Mouse (Mus musculus) embryonic facial prominence, embryonic 13.5 days (tissue): ENCODE results near the gene Kirrel3. TPM values are rescaled to one million over a fixed set of nuclear protein-coding genes. Genes with fewer than 3 reads are reported as not detected.

Source experiments
- ATAC-seq: fragments of 200-750 bp; cut with Nextera tagmentation; 2 replicates; pipeline ENCODE4 v1.8.0; 2017; ENCODE audit warnings: low read depth; ENCODE audit not compliant: insufficient number of reproducible peaks, insufficient read depth, low FRiP score, low TSS enrichment
- H3K27ac ChIP-seq: fragments of 300-500 bp; sonication (generic); 2 replicates; pipeline ENCODE4 v1.5.1; 2015; ENCODE audit warnings: moderate library complexity, mild to moderate bottlenecking, inconsistent platforms
- H3K27me3 ChIP-seq: fragments of 300-500 bp; sonication (generic); 2 replicates; pipeline ENCODE4 v1.6.1; 2015; ENCODE audit warnings: mild to moderate bottlenecking, inconsistent platforms
- H3K36me3 ChIP-seq: fragments of 300-500 bp; sonication (generic); 2 replicates; pipeline ENCODE4 v1.6.1; 2015; ENCODE audit warnings: mild to moderate bottlenecking, inconsistent platforms
- H3K4me1 ChIP-seq: fragments of 300-500 bp; sonication (generic); 2 replicates; pipeline ENCODE4 v1.6.1; 2015; ENCODE audit warnings: inconsistent platforms
- H3K4me2 ChIP-seq: fragments of 300-500 bp; sonication (generic); 2 replicates; pipeline ENCODE4 v1.6.1; 2015; ENCODE audit warnings: moderate library complexity, mild to moderate bottlenecking, inconsistent platforms
- H3K4me3 ChIP-seq: fragments of 300-500 bp; sonication (generic); 2 replicates; pipeline ENCODE4 v1.5.1; 2015; ENCODE audit warnings: mild to moderate bottlenecking, inconsistent platforms
- H3K9ac ChIP-seq: fragments of 300-500 bp; sonication (generic); 2 replicates; pipeline ENCODE4 v1.6.1; 2015; ENCODE audit warnings: mild to moderate bottlenecking, inconsistent platforms
- H3K9me3 ChIP-seq: fragments of 300-500 bp; sonication (generic); 2 replicates; pipeline ENCODE4 v1.6.1; 2016; ENCODE audit warnings: inconsistent platforms
- WGBS: fragments of 180-500 bp; shearing (Covaris S2); methylation state at CpG from one replicate; pipeline ENCODE4 v1.1.7; 2015; ENCODE audit warnings: mixed read lengths; 5-methylcytosine and 5-hydroxymethylcytosine counted together
- polyA plus RNA-seq: library from polyadenylated mRNA; unstranded; fragments of >200 nt; fragmentation: Nextera tagmentation; extraction: Ambion mirVana; gene quantifications from 2 replicates; pipeline ENCODE4 v1.2.1, GENCODE M21; 2015

Gene Kirrel3
- polyA plus RNA-seq, 1 experiment from 2014 or later = 7.9 TPM

DNA sequence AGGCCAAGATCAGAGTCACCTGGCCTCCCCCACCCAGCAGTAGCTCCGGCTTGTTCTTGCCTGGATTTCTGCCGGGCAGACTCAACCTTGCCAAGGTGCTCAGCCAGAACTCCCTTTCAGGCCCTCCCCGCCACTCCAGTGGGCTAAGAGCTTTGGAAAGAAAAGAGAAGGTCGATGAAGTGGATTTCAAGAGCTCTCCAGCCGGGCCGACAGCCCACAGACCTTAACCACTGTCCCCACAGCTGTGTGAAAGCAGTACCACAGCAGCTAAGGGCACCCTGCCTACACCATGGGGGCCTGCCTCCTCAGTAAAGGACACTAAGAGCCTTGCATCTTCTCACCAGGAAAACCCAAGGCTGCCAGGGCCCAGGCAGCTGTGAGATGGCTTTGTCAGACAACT lies 389.5 kb downstream of the Kirrel3 start:
- no peaks in the 10 kb centered on the region for H3K36me3 ChIP-seq
- H3K9ac ChIP-seq = no peak overlapping the region
- H3K27me3 ChIP-seq = no peaks in the 10 kb centered on the region
- H3K27ac ChIP-seq = no peak overlapping the region
- 0 out of 2 replicates have a peak, but pooled peaks cover 6% of the 10 kb centered on the region for H3K4me1 ChIP-seq
- no peak for ATAC-seq
- H3K4me2 ChIP-seq = no peak overlapping the region
- H3K9me3 ChIP-seq = no peaks in the 10 kb centered on the region
- H3K4me3 ChIP-seq = no peak overlapping the region
- 83% methylated on average over 6 of the region's 6 CpGs for WGBS

DNA sequence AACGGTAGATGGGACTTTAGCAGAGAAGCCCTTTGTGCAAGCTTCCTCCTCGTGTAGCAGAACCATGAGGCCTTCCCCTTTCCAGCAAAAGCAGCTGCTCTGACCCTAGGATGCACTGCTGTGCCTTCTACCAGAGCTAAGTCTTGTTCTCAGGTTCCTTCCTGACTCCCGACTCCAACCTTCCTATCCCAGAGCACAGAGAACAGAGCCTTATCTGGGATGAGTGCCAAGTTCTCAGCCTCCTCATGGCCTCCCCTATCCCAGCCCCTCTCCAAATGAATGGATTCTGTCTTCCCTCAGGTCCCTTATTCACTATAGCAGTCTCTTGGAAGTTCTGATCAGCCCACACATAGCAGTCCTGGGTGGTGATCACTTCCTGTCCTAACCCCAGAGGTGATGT lies 391.5 kb downstream of the Kirrel3 start:
- 66% methylated on average over 3 of the region's 3 CpGs for WGBS
- no peak overlapping the region for H3K4me2 ChIP-seq

DNA sequence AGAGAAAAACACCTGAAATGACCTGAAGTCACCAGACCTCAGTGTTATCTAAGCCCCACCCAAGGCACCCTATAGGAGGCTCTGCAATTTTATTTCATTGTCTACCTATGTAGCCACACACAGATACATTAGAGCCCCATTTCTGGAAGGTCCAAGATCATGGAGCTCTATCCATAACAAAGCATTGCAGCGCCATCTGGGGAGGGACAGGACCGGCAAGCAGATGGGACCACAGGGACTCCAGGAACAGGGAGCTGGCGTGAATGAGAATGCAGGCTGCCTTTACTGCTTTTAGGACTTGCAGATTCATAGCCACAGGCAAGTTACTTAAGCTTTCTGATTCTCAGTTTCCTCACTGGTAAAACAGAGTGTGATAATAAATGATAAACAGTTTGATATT lies 392.1 kb downstream of the Kirrel3 start:
- H3K4me1 ChIP-seq = 0 out of 2 replicates have a peak, but pooled peaks cover 6% of the 10 kb centered on the region
- H3K27ac ChIP-seq = no peak overlapping the region
- 0 out of 2 replicates have a peak, but pooled peaks cover 3% of the 10 kb centered on the region for H3K27me3 ChIP-seq
- no peaks in the 10 kb centered on the region for H3K36me3 ChIP-seq
- WGBS = 64% methylated on average over 3 of the region's 3 CpGs
- no peaks in the 10 kb centered on the region for H3K9me3 ChIP-seq
- H3K4me2 ChIP-seq = no peak overlapping the region
- ATAC-seq = no peak
- H3K4me3 ChIP-seq = no peak overlapping the region
- no peak overlapping the region for H3K9ac ChIP-seq

More for the DNA sequence above, 391.5 kb downstream of the Kirrel3 start:
- Histone ChIP-seq H3K27me3 (0 out of 2 replicates have a peak, but pooled peaks cover 2% of the 10 kb centered on the region), H3K4me3 (no peak overlapping the region), H3K36me3 (no peaks in the 10 kb centered on the region), H3K27ac (no peak overlapping the region), H3K4me1 (0 out of 2 replicates have a peak, but pooled peaks cover 6% of the 10 kb centered on the region), H3K9ac (no peak overlapping the region), H3K9me3 (no peaks in the 10 kb centered on the region)
- ATAC-seq = no peak; the same call in 1 of the 2 replicates

DNA sequence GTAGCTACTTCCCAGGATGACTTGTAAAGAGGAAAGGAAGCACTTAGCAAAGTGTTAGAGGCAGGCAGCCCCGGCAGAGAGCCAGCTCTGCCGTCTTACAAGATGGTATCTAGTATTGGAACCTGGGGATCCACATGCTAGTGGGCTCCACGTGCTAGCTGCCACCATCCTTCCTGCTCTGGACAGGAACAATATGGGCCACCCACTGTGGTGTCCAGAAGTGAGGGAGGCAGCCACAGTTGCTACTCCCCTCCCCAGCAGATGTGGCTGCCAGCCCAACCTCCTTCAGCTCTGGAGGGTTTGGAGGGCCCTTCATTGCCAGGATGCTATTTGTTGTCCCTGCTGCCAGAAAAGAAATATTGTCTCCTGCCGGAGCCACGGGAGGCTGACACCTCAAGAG lies 396.1 kb downstream of the Kirrel3 start:
- H3K27me3 ChIP-seq = 0 out of 2 replicates have a peak, but pooled peaks cover 3% of the 10 kb centered on the region
- 34% methylated on average over 5 of the region's 5 CpGs for WGBS
- no peak overlapping the region for H3K4me2 ChIP-seq
- no peak for ATAC-seq
- no peak overlapping the region for H3K9ac ChIP-seq
- H3K9me3 ChIP-seq = no peaks in the 10 kb centered on the region
- no peak overlapping the region for H3K4me3 ChIP-seq
- H3K4me1 ChIP-seq = peaks cover 12% of the 10 kb centered on the region; the same call in 1 of the 2 replicates
- no peaks in the 10 kb centered on the region for H3K36me3 ChIP-seq
- H3K27ac ChIP-seq = no peak overlapping the region

DNA sequence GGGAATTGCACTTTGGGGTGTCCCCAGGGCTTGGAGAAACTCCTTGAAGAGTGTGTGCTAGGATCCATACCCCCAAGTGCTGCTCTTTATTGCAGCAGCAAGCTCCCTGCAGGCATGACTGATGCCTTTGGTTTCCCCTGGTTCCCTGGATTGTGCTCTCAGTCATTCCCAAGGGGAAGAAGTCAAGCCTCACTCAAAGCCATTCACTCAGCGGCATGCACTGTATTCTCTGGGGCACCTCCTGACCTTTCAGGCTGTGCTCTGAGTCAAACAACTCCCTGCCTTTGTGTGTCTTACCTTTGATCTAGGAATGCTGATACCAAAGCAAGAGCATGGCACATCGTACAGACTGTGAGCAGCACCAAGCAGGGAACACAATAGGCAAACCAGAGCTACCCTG lies 396.5 kb downstream of the Kirrel3 start:
- H3K27ac ChIP-seq = no peak overlapping the region
- no peak overlapping the region for H3K4me2 ChIP-seq
- H3K36me3 ChIP-seq = no peaks in the 10 kb centered on the region
- H3K9me3 ChIP-seq = no peaks in the 10 kb centered on the region
- H3K4me3 ChIP-seq = no peak overlapping the region
- 0 out of 2 replicates have a peak, but pooled peaks cover 3% of the 10 kb centered on the region for H3K27me3 ChIP-seq
- ATAC-seq = no peak
- 9% methylated on average over 2 of the region's 2 CpGs for WGBS
- no peak overlapping the region for H3K9ac ChIP-seq
- peaks cover 10% of the 10 kb centered on the region; the same call in 1 of the 2 replicates for H3K4me1 ChIP-seq

DNA sequence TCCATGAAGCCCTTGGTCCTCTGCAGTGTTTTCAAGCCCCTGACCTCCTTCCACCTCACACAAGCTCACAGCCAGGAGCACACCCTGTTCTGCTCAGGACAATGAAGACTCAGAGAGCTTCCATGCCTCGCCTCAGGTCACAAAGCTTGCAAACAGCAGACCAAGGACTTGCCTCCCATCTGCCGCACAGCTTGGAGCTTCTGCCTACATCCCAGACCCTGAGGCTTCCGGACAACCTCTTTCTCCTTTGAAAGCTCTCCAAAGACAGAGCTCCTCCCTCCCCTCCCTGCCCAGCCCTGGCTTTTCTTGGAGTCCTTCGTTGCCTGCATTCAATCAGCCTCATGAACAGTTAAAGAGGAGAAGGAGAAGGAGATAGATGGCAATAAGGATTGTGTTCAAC lies 397.4 kb downstream of the Kirrel3 start:
- Histone ChIP-seq H3K4me1 (peaks cover 7% of the 10 kb centered on the region; the same call in 1 of the 2 replicates), H3K27me3 (0 out of 2 replicates have a peak, but pooled peaks cover 3% of the 10 kb centered on the region), H3K9me3 (no peaks in the 10 kb centered on the region), H3K9ac (no peak overlapping the region), H3K4me2 (no peak overlapping the region), H3K4me3 (no peak overlapping the region), H3K36me3 (no peaks in the 10 kb centered on the region), H3K27ac (no peak overlapping the region)
- 21% methylated on average over 4 of the region's 4 CpGs for WGBS
- no peak for ATAC-seq

DNA sequence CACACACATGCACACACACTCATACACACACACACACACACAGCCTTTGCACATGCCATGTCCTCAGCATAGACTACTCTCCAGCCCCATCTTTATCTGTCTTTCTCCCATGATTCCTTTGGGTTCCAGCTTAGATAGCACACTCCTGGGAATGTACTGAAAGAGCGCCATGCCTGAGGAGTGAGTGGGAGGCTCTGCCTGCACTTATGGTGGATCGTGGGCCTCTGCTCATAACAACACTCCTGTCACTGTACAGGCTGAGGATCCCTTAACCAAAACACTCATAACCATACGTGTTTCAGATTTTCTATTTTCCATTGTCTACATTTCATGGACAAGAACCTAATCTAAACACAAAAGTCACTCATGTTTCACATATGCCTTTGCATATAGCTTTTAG lies 398.6 kb downstream of the Kirrel3 start:
- H3K36me3 ChIP-seq = no peaks in the 10 kb centered on the region
- no peaks in the 10 kb centered on the region for H3K9me3 ChIP-seq
- H3K27ac ChIP-seq = no peak overlapping the region
- 87% methylated on average over 3 of the region's 3 CpGs for WGBS
- no peak for ATAC-seq
- H3K4me1 ChIP-seq = peaks cover 11% of the 10 kb centered on the region; the same call in 1 of the 2 replicates
- 0 out of 2 replicates have a peak, but pooled peaks cover 3% of the 10 kb centered on the region for H3K27me3 ChIP-seq
- no peak overlapping the region for H3K9ac ChIP-seq
- no peak overlapping the region for H3K4me3 ChIP-seq
- no peak overlapping the region for H3K4me2 ChIP-seq

DNA sequence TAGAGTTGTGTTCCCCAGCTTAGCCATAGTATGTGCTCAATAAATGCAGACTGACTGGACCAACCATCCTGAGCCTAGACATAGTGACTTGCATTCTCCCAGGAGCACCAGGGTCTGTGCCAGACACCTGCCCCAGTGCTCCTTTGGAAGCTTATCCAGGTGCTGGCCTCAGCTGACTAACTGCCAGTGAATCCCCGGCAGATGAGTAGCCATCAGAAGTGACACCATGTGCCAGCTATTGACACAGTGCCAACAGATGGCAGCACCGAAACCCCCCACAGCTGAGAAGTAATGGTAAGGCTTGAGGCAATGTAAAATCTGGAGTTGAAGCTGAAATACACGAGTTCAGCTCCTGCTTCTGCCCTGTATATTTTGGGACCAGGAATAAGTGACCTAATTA lies 399.2 kb downstream of the Kirrel3 start:
- no peaks in the 10 kb centered on the region for H3K9me3 ChIP-seq
- H3K4me2 ChIP-seq = no peak overlapping the region
- H3K4me3 ChIP-seq = no peak overlapping the region
- peaks cover 11% of the 10 kb centered on the region; the same call in 1 of the 2 replicates for H3K4me1 ChIP-seq
- no peaks in the 10 kb centered on the region for H3K36me3 ChIP-seq
- no peak for ATAC-seq
- no peak overlapping the region for H3K9ac ChIP-seq
- H3K27me3 ChIP-seq = 0 out of 2 replicates have a peak, but pooled peaks cover 3% of the 10 kb centered on the region
- H3K27ac ChIP-seq = no peak overlapping the region
- 85% methylated on average over 3 of the region's 3 CpGs for WGBS

DNA sequence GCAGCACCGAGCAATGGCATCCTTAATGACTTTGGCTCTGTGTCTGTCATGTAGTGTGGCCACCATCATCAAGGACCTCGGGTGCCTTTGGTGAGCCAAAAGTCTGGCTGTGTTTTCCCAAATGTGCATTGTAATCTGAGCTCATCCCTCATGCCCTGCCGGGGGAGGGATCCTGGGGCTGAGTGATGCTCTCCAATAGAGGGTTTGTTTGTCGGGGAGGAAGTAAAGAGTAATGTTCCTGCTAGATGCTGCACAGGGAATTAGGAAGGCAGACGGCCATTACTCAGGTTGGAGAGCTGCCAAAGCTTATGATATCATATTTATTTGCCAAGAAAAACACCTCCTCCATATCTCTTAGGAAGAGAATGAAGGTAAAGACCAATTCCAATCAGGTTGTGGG lies 401.1 kb downstream of the Kirrel3 start:
- 35% methylated on average over 5 of the region's 5 CpGs for WGBS
- no peak for ATAC-seq

DNA sequence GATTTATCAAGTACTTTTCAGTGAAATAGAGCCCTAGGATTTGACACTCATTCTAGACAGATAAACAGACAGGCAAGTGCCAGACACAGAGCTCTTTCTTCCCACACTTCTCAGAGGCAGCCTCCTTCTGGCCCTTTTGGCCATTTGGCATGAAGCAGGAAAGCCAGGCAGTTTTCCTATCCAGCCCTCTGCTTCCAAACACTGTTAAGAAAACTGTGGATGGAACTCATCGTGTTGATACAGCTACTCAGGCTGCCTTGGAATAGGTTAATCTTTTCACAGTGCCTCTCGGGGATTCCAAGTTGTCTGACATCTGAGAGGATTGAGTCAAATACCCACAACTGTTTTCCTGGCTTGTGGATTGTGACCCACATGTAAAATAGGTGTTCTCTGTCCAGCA lies 401.5 kb downstream of the Kirrel3 start:
- H3K36me3 ChIP-seq = no peaks in the 10 kb centered on the region
- H3K4me1 ChIP-seq = peaks cover 11% of the 10 kb centered on the region; the same call in 1 of the 2 replicates
- H3K9ac ChIP-seq = no peak overlapping the region
- 33% methylated on average over 2 of the region's 2 CpGs for WGBS
- H3K4me3 ChIP-seq = no peak overlapping the region
- H3K4me2 ChIP-seq = no peak overlapping the region
- no peak for ATAC-seq
- no peaks in the 10 kb centered on the region for H3K9me3 ChIP-seq
- no peak overlapping the region for H3K27ac ChIP-seq
- H3K27me3 ChIP-seq = 0 out of 2 replicates have a peak, but pooled peaks cover under 1% of the 10 kb centered on the region

More for the DNA sequence above, 401.1 kb downstream of the Kirrel3 start:
- Histone ChIP-seq H3K9me3 (no peaks in the 10 kb centered on the region), H3K9ac (no peak overlapping the region), H3K36me3 (no peaks in the 10 kb centered on the region), H3K4me2 (no peak overlapping the region), H3K27me3 (0 out of 2 replicates have a peak, but pooled peaks cover 3% of the 10 kb centered on the region), H3K4me1 (peaks cover 11% of the 10 kb centered on the region; the same call in 1 of the 2 replicates), H3K4me3 (no peak overlapping the region), H3K27ac (no peak overlapping the region)

DNA sequence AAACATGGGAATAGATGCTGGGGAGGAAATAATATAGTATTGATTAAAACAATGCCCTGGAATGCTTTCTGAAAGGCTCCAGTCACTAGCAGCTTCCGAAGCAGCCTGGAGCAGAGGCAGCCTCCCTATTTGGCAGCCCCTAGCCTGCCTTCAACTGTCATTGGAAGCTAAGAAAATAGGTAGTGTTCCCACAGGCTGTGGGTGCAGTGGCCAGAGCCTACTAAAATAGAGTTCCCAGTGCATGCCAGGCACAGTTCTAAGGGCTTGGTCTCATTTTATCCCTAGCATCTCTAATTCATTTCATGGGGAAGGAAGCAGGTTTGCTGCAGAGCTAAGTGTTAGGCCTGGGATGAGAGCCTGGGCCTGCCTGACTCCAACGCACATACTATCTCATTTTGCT lies 402.6 kb downstream of the Kirrel3 start:
- Histone ChIP-seq H3K4me2 (no peak overlapping the region), H3K4me3 (no peak overlapping the region), H3K4me1 (peaks cover 11% of the 10 kb centered on the region; the same call in 1 of the 2 replicates), H3K9ac (no peak overlapping the region), H3K27me3 (no peaks in the 10 kb centered on the region; the same call in 1 of the 2 replicates), H3K9me3 (no peaks in the 10 kb centered on the region), H3K27ac (no peak overlapping the region), H3K36me3 (no peaks in the 10 kb centered on the region)
- ATAC-seq = no peak
- 82% methylated on average over 2 of the region's 2 CpGs for WGBS

DNA sequence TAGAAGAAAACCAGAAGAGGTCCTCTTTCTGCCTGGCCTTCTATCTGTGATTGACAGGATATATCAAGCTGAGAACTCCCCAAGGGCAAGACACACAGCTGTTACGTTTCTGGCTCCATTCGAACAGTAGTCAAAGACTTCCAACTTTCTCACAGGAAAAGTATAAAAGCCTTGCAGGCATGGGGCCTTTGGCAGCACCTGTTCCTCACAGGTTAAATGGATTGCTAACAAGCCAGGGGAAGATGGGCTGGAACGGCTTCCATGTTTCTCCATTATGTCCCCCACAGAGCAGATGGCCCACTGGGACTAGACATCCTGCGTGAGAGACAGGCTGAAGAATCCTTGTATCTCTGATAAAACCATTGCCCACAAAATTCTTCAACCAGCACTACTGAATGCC lies 415.5 kb downstream of the Kirrel3 start:
- no peaks in the 10 kb centered on the region for H3K9me3 ChIP-seq
- no peak overlapping the region for H3K4me2 ChIP-seq
- H3K9ac ChIP-seq = no peak overlapping the region
- WGBS = 76% methylated on average over 4 of the region's 4 CpGs
- no peaks in the 10 kb centered on the region for H3K27me3 ChIP-seq
- H3K36me3 ChIP-seq = no peaks in the 10 kb centered on the region
- no peak overlapping the region for H3K4me3 ChIP-seq
- H3K4me1 ChIP-seq = no peaks in the 10 kb centered on the region
- H3K27ac ChIP-seq = no peak overlapping the region
- no peak for ATAC-seq
